Mouse (Mus musculus): ENCODE measurements around the gene Slc9a1. TPM values are rescaled to one million over a fixed set of nuclear protein-coding genes. Genes with fewer than 3 reads are reported as not detected.

Slc9a1 gene
- total and polyA plus RNA-seq, 3 experiments: 17.0 to 21.5 (median 17.4) TPM

GRCm38 (mm10) chr4:133347624-133348023, 21.9 kb upstream of the Slc9a1 start:
- intact Hi-C loops (cut with DNase I): no loop called here
- Histone ChIP-seq H3K4me1 (ENCODE audit: control insufficient read depth, insufficient read depth, low read length) (no peaks in the 10 kb centered on the region), H3K27ac (no peak overlapping the region), H3K79me2 (replicated peaks; ENCODE audit: control insufficient read depth, insufficient read depth, low read length) (no peaks in the 10 kb centered on the region), H3K4me3 (no peak overlapping the region), H3K27me3 (ENCODE audit: control insufficient read depth, insufficient read depth, low read length) (no peaks in the 10 kb centered on the region), H3K36me3 (ENCODE audit: control insufficient read depth, insufficient read depth, low read length) (no peaks in the 10 kb centered on the region), H3K9ac (ENCODE audit: low read depth, low read length) (no peak overlapping the region)
- no peak for DNase-seq
- WGBS: 60% methylated on average over 4 of the region's 4 CpGs
- TF ChIP-seq CTCF (IDR thresholded peaks at IDR 0.05): peak; percentile 46
- no peak for TF ChIP-seq POLR2A (IDR thresholded peaks at IDR 0.05; ENCODE audit: insufficient read depth, low read depth, low read length)

GRCm38 (mm10) chr4:133348051-133348775, 21.3 kb upstream of the Slc9a1 start:
- Histone ChIP-seq H3K36me3 (ENCODE audit: control insufficient read depth, insufficient read depth, low read length) (no peaks in the 10 kb centered on the region), H3K4me1 (ENCODE audit: control insufficient read depth, insufficient read depth, low read length) (no peaks in the 10 kb centered on the region), H3K27me3 (ENCODE audit: control insufficient read depth, insufficient read depth, low read length) (no peaks in the 10 kb centered on the region), H3K9ac (ENCODE audit: low read depth, low read length) (no peak overlapping the region), H3K79me2 (replicated peaks; ENCODE audit: control insufficient read depth, insufficient read depth, low read length) (no peaks in the 10 kb centered on the region), H3K4me3 (no peak overlapping the region), H3K27ac (no peak overlapping the region)
- DNase-seq: no peak
- intact Hi-C loops (cut with DNase I): no loop called here
- WGBS: 82% methylated on average over 5 of the region's 5 CpGs
- TF ChIP-seq EP300 (IDR thresholded peaks at IDR 0.05; ENCODE audit: insufficient read depth, low read depth, low read length) (no peak), POLR2A (IDR thresholded peaks at IDR 0.05; ENCODE audit: insufficient read depth, low read depth, low read length) (no peak), CTCF (IDR thresholded peaks at IDR 0.05) (no peak)

GRCm38 (mm10) chr4:133352797-133353196, 16.7 kb upstream of the Slc9a1 start:
- intact Hi-C loops (cut with DNase I): no loop called here
- H3K9ac ChIP-seq (ENCODE audit: low read depth, low read length): no peak overlapping the region
- H3K79me2 ChIP-seq (replicated peaks; ENCODE audit: control insufficient read depth, insufficient read depth, low read length): no peaks in the 10 kb centered on the region
- H3K27ac ChIP-seq: no peak overlapping the region
- H3K4me3 ChIP-seq: no peak overlapping the region
- no peaks in the 10 kb centered on the region for H3K27me3 ChIP-seq (ENCODE audit: control insufficient read depth, insufficient read depth, low read length)
- WGBS: 70% methylated on average over 10 of the region's 10 CpGs
- H3K4me1 ChIP-seq (ENCODE audit: control insufficient read depth, insufficient read depth, low read length): no peaks in the 10 kb centered on the region
- no peak for TF ChIP-seq POLR2A (IDR thresholded peaks at IDR 0.05; ENCODE audit: insufficient read depth, low read depth, low read length)
- TF ChIP-seq CTCF (IDR thresholded peaks at IDR 0.05): no peak
- TF ChIP-seq EP300 (IDR thresholded peaks at IDR 0.05; ENCODE audit: insufficient read depth, low read depth, low read length): no peak
- H3K36me3 ChIP-seq (ENCODE audit: control insufficient read depth, insufficient read depth, low read length): no peaks in the 10 kb centered on the region
- DNase-seq: no peak

- Histone ChIP-seq H3K79me2 (replicated peaks; ENCODE audit: control insufficient read depth, insufficient read depth, low read length) (no peaks in the 10 kb centered on the region), H3K4me1 (ENCODE audit: control insufficient read depth, insufficient read depth, low read length) (no peaks in the 10 kb centered on the region), H3K27me3 (ENCODE audit: control insufficient read depth, insufficient read depth, low read length) (no peaks in the 10 kb centered on the region), H3K9ac (ENCODE audit: low read depth, low read length) (no peak within 1 kb of the TSS), H3K36me3 (ENCODE audit: control insufficient read depth, insufficient read depth, low read length) (no peaks in the 10 kb centered on the region), H3K27ac (no peak within 1 kb of the TSS), H3K4me3 (no peak within 1 kb of the TSS)
- intact Hi-C loops (cut with DNase I): no loop called here
- peak in 1 of 2 experiments; percentile 29 for DNase-seq
- TF ChIP-seq EP300 (IDR thresholded peaks at IDR 0.05; ENCODE audit: insufficient read depth, low read depth, low read length) (no peak), POLR2A (IDR thresholded peaks at IDR 0.05; ENCODE audit: insufficient read depth, low read depth, low read length) (no peak), CTCF (IDR thresholded peaks at IDR 0.05) (no peak)
- WGBS: 82% methylated on average over 23 of the region's 23 CpGs
Observed at GRCm38 (mm10) chr4:133353367-133354365, 15.8 kb upstream of the Slc9a1 start, which contains the start of gene Wdtc1. Gene Wdtc1 (minus strand): TSS chr4:133353481.

- no peak overlapping the region for H3K9ac ChIP-seq (ENCODE audit: low read depth, low read length)
- 90% methylated on average over 6 of the region's 6 CpGs for WGBS
- no peaks in the 10 kb centered on the region for H3K27me3 ChIP-seq (ENCODE audit: control insufficient read depth, insufficient read depth, low read length)
- H3K36me3 ChIP-seq (ENCODE audit: control insufficient read depth, insufficient read depth, low read length): no peaks in the 10 kb centered on the region
- TF ChIP-seq CTCF (IDR thresholded peaks at IDR 0.05): no peak
- no peak for TF ChIP-seq POLR2A (IDR thresholded peaks at IDR 0.05; ENCODE audit: insufficient read depth, low read depth, low read length)
- TF ChIP-seq EP300 (IDR thresholded peaks at IDR 0.05; ENCODE audit: insufficient read depth, low read depth, low read length): no peak
- no peaks in the 10 kb centered on the region for H3K4me1 ChIP-seq (ENCODE audit: control insufficient read depth, insufficient read depth, low read length)
- no peak for DNase-seq
- no peak overlapping the region for H3K4me3 ChIP-seq
- no peak overlapping the region for H3K27ac ChIP-seq
- intact Hi-C loops (cut with DNase I): no loop called here
- H3K79me2 ChIP-seq (replicated peaks; ENCODE audit: control insufficient read depth, insufficient read depth, low read length): no peaks in the 10 kb centered on the region
Observed at GRCm38 (mm10) chr4:133354641-133355040, 14.9 kb upstream of the Slc9a1 start.
